Mouse (Mus musculus) hindbrain, embryonic 15.5 days (tissue): ENCODE data around the gene Aldh1b1. TPM values are rescaled to one million over a fixed set of nuclear protein-coding genes. Genes with fewer than 3 reads are reported as not detected.

Experiments used
- ATAC-seq: fragments of 200-750 bp; cut with Nextera tagmentation; 2 replicates; pipeline ENCODE4 v1.8.0; 2017; ENCODE audit warnings: low read depth, moderate number of reproducible peaks, moderate TSS enrichment; ENCODE audit not compliant: low FRiP score
- H3K27ac ChIP-seq: fragments of 300-500 bp; sonication (generic); replicated peaks from 2 replicates; pipeline ENCODE4 v1.5.1; 2015; ENCODE audit warnings: mild to moderate bottlenecking, inconsistent platforms
- H3K27me3 ChIP-seq: fragments of 300-500 bp; sonication (generic); 2 replicates; pipeline ENCODE4 v1.6.1; 2015; ENCODE audit warnings: control low read depth, inconsistent platforms
- H3K36me3 ChIP-seq: fragments of 300-500 bp; sonication (generic); 2 replicates; pipeline ENCODE4 v1.6.1; 2015; ENCODE audit warnings: control low read depth, inconsistent platforms
- H3K4me1 ChIP-seq: fragments of 300-500 bp; sonication (generic); replicated peaks from 2 replicates; pipeline ENCODE4 v1.6.1; 2015; ENCODE audit warnings: control low read depth, inconsistent platforms
- H3K4me2 ChIP-seq: fragments of 300-500 bp; sonication (generic); 2 replicates; pipeline ENCODE4 v1.6.1; 2015; ENCODE audit warnings: moderate library complexity, mild to moderate bottlenecking, inconsistent platforms
- H3K4me3 ChIP-seq: fragments of 300-500 bp; sonication (generic); 2 replicates; pipeline ENCODE4 v1.5.1; 2015; ENCODE audit warnings: mild to moderate bottlenecking, inconsistent platforms
- H3K9ac ChIP-seq: fragments of 300-500 bp; sonication (generic); 2 replicates; pipeline ENCODE4 v1.6.1; 2015; ENCODE audit warnings: inconsistent platforms
- H3K9me3 ChIP-seq: fragments of 300-500 bp; sonication (generic); 2 replicates; pipeline ENCODE4 v1.6.1; 2016; ENCODE audit warnings: control low read depth, inconsistent platforms
- WGBS: fragments of 180-500 bp; shearing (Covaris S2); methylation state at CpG from one replicate; pipeline ENCODE4 v1.1.7; 2015; 5-methylcytosine and 5-hydroxymethylcytosine counted together
- polyA plus RNA-seq: library from polyadenylated mRNA; unstranded; fragments of >200 nt; fragmentation: Nextera tagmentation; extraction: Ambion mirVana; gene quantifications from 2 replicates; pipeline ENCODE4 v1.2.1, GENCODE M21; 2015

Gene Aldh1b1
- polyA plus RNA-seq, 1 experiment from 2014 or later, result 17.9 TPM

DNA sequence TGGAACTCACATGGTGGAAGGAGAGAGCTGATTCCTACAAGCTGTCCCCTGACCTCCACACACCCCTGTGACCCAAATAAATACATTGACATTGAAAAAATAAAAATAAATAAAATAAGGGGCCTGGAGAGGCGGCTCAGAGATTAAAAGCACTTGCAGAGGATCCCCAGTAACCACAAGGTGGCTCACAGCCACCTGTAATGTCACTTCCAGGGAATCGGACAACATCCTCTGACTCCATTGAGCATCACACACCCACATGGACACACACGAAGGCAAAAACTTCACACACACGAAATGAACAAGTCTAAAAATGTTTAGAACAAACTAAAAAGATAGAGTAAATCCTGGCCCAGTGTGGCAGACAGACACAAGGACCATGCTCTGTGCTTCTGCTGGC lies 12.1 kb upstream of the Aldh1b1 start:
- no peak overlapping the region for H3K27ac ChIP-seq
- H3K9ac ChIP-seq, result no peak overlapping the region
- no peak for ATAC-seq
- H3K4me2 ChIP-seq, result no peak overlapping the region
- no peaks in the 10 kb centered on the region for H3K9me3 ChIP-seq
- no peak overlapping the region for H3K4me3 ChIP-seq
- peaks cover 17% of the 10 kb centered on the region; the same call in 1 of the 2 replicates for H3K4me1 ChIP-seq
- no peaks in the 10 kb centered on the region for H3K27me3 ChIP-seq
- 61% methylated on average over 4 of the region's 4 CpGs for WGBS
- H3K36me3 ChIP-seq, result no peaks in the 10 kb centered on the region

DNA sequence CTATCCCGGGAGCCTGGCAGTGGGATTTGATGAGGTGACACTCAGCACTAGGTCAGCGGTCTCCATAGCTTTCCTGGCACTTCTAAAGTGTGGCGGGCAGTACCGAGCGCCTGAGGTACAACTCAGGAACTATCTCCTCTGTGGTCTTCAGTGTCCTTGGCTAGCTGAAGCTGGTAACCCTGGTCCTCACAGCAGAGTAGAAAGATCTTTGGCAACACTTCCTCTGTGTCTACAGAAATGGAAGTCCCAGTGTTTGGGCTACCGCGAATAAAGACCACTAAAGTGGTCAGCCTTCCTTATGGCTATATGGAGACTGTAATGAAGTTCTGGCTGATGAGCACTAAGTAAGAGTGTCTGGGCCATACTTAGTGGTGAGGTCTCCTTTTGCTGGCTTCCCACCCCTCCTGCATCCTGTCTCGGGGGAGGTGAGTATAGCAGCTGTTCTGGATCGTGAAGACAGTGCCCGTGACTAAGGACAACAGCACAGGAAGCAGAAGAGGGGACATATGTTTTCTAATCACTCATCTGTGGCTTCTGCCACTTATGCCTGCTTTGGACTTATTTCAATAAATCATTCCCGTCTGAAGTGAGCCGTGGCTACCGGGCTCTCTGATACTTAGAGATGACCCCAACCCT lies 10.3 kb upstream of the Aldh1b1 start:
- WGBS, result 72% methylated on average over 13 of the region's 13 CpGs
- Histone ChIP-seq H3K4me1 (peaks cover 17% of the 10 kb centered on the region; the same call in 1 of the 2 replicates), H3K9ac (no peak overlapping the region), H3K27ac (no peak overlapping the region), H3K9me3 (no peaks in the 10 kb centered on the region), H3K4me3 (no peak overlapping the region), H3K4me2 (no peak overlapping the region), H3K27me3 (no peaks in the 10 kb centered on the region), H3K36me3 (no peaks in the 10 kb centered on the region)
- ATAC-seq, result no peak

DNA sequence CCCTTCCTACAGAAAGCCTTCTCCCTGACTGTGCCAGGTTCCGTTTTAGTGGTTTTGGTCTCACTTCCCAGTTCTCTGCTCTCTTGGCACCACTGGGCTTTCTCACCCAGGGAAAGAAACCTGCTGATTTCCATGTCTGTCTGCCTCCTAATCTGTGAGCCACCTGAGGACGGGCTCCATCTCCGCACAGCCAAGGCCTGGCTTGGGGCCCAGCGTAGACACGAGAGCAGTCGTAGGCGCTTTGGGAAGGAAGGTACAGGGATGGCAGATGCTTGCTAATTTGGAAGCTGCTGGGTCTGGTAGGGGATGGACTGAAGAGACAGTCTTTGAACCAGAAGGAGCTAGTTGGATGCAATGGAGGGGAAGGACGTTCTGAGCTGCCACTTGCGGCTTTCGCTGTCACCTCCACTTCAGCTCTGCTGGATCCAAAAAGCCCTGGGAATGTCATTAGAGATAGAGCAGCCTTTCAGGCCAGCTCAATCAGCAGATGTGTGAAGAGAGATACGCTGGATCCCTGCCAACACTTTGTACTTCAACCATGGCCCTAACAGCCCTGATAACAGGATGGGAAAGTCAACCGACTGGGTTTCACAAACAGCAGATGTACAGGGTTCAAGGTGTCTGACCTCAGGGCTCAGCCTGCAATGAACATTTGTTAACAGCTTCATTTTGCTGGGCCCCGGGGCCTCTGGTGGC lies 9.4 kb upstream of the Aldh1b1 start:
- Histone ChIP-seq H3K4me3 (no peak overlapping the region), H3K9me3 (no peaks in the 10 kb centered on the region), H3K36me3 (no peaks in the 10 kb centered on the region), H3K9ac (no peak overlapping the region), H3K4me2 (no peak overlapping the region), H3K4me1 (peaks cover 17% of the 10 kb centered on the region; the same call in 1 of the 2 replicates), H3K27ac (peak overlapping the region; percentile 28; the same call in 1 of the 2 replicates), H3K27me3 (no peaks in the 10 kb centered on the region)
- WGBS, result 50% methylated on average over 13 of the region's 13 CpGs
- no peak for ATAC-seq

DNA sequence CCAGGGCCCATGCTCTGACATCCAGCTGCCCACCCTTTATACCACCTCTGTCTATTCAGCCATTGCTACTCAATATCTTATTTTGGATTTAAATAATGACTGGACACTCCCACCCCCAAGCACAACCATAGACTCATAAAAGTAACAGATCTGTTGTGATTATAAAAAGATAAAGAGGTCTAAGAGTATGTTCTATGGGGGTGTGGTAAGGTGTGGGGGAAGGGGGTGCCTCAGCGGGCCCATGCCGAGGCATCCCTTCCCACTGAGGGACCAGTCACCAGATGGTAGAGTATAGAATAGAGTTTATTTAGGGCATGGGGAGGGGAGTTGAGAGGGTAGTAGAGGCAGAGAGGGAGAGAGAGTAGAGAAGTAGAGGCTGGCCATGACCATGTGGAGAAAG lies 8.8 kb upstream of the Aldh1b1 start:
- 0 out of 2 replicates have a peak overlapping the region, but pooled peaks have one; percentile 28 for H3K27ac ChIP-seq
- no peak overlapping the region for H3K4me2 ChIP-seq
- H3K4me1 ChIP-seq, result peaks cover 21% of the 10 kb centered on the region; the same call in 1 of the 2 replicates
- H3K36me3 ChIP-seq, result no peaks in the 10 kb centered on the region
- H3K4me3 ChIP-seq, result no peak overlapping the region
- no peaks in the 10 kb centered on the region for H3K9me3 ChIP-seq
- WGBS, result 77% methylated on average over 2 of the region's 2 CpGs
- ATAC-seq, result no peak
- H3K27me3 ChIP-seq, result no peaks in the 10 kb centered on the region
- no peak overlapping the region for H3K9ac ChIP-seq

DNA sequence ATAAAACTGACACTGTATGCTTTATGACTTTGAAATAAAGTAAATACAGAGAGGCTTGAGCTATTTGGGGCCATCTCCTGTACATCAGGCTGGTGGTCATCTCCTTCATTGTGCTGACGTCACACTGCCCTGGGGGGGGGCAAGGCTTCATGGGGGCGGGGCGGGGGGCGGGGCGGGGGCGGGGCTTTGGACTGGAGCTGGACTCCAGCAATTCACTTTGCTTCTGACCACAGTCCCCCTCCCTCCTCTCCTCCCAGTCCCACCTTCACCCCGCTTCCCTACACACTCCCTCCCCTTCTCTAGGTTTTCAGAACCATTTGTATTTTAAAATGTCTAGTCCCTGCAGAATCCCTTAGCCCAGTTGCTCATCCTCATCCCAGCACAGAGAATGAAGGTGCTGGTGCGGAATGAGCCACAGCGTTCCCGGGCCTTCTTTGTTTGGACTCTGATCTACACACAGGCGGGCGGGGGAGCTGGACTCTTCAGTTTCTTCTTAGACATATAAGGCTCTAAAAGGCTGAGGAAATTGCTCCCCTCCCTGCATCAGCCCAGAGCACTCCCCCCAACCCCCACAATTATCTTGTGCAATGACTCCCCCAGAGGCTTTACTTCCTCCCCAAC lies 3.5 kb upstream of the Aldh1b1 start:
- H3K27ac ChIP-seq, result peak overlapping the region; percentile 44; the same call in 1 of the 2 replicates
- WGBS, result 2% methylated on average over 12 of the region's 12 CpGs
- peak overlapping the region; percentile 31; the same call in 1 of the 2 replicates for H3K9ac ChIP-seq
- H3K27me3 ChIP-seq, result no peaks in the 10 kb centered on the region
- no peaks in the 10 kb centered on the region for H3K9me3 ChIP-seq
- peak; percentile 49 for ATAC-seq
- H3K4me2 ChIP-seq, result peak overlapping the region; percentile 57
- peak overlapping the region; percentile 24 for H3K4me3 ChIP-seq
- H3K36me3 ChIP-seq, result no peaks in the 10 kb centered on the region
- peaks cover 17% of the 10 kb centered on the region for H3K4me1 ChIP-seq

DNA sequence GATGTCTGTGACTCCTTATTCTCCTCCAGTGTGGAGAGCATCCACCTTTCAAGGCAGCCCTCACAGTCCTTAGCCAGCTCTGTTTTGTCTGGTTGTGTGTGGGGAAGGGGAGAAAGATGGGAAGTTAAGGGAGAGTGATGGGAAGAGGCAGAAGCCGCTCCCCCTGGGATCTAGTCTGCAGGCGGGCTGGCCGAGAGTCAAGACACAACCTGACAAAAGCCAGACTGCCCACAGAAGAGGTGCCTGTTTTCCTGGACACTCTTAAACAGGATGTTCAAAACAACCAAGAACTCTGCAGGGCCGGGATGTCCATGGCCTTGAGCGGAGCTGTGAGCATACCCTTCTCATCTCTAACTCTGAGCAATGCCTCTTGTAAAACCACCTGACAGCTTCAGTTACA lies 2.1 kb upstream of the Aldh1b1 start:
- WGBS, result 73% methylated on average over 5 of the region's 5 CpGs
- Histone ChIP-seq H3K4me2 (no peak overlapping the region), H3K9me3 (no peaks in the 10 kb centered on the region), H3K27me3 (no peaks in the 10 kb centered on the region), H3K4me1 (peaks cover 22% of the 10 kb centered on the region), H3K4me3 (no peak overlapping the region), H3K36me3 (no peaks in the 10 kb centered on the region), H3K9ac (no peak overlapping the region), H3K27ac (no peak overlapping the region)
- ATAC-seq, result no peak

DNA sequence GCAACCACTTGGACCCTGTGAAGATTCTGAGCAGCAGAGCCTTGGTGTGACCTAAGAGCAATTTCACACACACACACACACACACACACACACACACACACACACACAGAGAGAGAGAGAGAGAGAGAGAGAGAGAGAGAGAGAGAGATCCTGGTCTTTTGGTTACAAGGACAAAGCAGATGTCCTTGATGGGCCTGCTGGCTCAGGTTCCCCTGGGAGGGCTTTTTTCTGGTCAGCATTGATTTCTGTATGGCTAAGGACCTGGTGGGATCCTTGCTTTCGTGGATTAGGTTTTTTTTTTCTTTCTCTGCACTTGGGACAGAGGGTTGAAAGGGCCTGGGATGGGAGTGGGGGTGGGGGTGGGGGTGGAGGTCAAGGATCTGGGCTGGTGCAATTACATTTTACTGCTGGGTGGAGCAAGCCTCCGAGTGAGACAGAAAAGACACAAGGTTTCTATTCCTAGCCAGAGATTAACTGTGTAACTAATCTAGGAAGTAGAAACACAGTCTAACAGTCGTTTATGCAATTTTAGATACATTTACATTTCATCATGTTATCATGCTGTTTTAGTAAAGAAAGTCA lies 1.2 kb downstream of the Aldh1b1 start:
- Histone ChIP-seq H3K9me3 (no peaks in the 10 kb centered on the region), H3K4me1 (peaks cover 18% of the 10 kb centered on the region), H3K4me3 (no peak overlapping the region), H3K9ac (no peak overlapping the region), H3K4me2 (peak overlapping the region; percentile 87; the same call in 1 of the 2 replicates), H3K36me3 (peaks cover 6% of the 10 kb centered on the region; the same call in 1 of the 2 replicates), H3K27me3 (no peaks in the 10 kb centered on the region), H3K27ac (no peak overlapping the region)
- WGBS, result 36% methylated on average over 3 of the region's 3 CpGs
- no peak for ATAC-seq

DNA sequence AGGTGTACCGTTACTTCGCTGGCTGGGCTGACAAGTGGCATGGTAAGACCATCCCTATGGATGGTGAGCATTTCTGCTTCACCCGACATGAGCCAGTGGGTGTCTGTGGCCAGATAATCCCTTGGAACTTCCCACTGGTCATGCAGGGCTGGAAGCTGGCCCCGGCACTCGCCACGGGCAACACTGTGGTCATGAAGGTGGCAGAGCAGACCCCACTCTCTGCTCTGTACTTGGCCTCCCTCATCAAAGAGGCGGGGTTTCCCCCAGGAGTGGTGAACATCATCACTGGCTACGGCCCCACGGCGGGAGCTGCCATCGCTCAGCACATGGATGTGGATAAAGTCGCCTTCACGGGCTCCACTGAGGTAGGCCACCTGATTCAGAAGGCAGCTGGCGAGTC lies 4.1 kb downstream of the Aldh1b1 start:
- Histone ChIP-seq H3K9ac (no peak overlapping the region), H3K36me3 (peaks cover 6% of the 10 kb centered on the region; the same call in 1 of the 2 replicates), H3K9me3 (no peaks in the 10 kb centered on the region), H3K27ac (no peak overlapping the region), H3K4me1 (peaks cover 15% of the 10 kb centered on the region), H3K27me3 (no peaks in the 10 kb centered on the region), H3K4me3 (no peak overlapping the region), H3K4me2 (no peak overlapping the region)
- no peak for ATAC-seq
- 87% methylated on average over 14 of the region's 14 CpGs for WGBS

DNA sequence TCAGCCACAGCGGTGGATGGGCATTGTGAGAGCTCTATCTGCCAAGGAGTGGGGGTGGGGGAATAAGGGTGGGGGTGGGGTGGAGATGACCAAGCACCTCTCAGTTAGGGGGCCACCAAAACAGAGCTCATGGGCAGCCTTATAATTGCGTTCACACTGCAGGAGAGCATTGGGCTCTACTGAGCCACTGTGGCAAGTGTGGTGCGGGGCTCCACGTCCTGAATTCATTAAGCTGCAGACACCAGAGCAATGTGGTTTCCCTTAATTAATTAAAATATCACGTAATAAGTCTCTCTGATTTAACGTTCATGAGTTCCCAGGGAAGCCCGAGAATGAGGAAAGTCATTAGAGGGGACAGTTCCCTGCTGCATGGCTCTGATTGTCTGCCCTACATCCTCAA lies 9.2 kb downstream of the Aldh1b1 start:
- WGBS, result 28% methylated on average over 7 of the region's 7 CpGs
- Histone ChIP-seq H3K4me1 (0 out of 2 replicates have a peak, but pooled peaks cover 9% of the 10 kb centered on the region), H3K9ac (no peak overlapping the region), H3K4me2 (no peak overlapping the region), H3K4me3 (no peak overlapping the region), H3K9me3 (no peaks in the 10 kb centered on the region), H3K36me3 (peaks cover under 1% of the 10 kb centered on the region; the same call in 1 of the 2 replicates), H3K27me3 (no peaks in the 10 kb centered on the region), H3K27ac (0 out of 2 replicates have a peak overlapping the region, but pooled peaks have one; percentile 12)
- ATAC-seq, result peak; percentile 56

DNA sequence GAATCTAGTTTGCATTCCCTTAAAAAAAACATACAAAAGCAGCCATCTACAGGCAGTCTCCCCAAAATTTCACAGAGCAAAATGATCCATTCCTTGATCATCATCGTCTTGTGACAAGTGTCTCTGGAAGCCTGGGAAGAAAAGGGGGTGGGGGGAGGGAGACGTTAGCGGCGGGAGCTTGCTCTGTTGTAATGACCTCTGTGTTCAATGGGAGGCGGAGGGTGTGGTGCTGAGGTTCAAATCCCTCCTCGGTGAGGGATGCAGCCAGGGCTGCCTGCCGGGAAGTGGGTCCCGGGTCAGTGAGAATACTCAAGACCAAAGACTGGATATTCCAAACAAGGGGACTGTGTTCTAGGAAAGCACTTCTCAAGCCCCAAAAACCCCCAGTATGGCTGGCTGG lies 12.4 kb downstream of the Aldh1b1 start:
- Histone ChIP-seq H3K4me1 (peaks cover 14% of the 10 kb centered on the region; the same call in 1 of the 2 replicates), H3K27me3 (no peaks in the 10 kb centered on the region), H3K4me2 (no peak overlapping the region), H3K36me3 (no peaks in the 10 kb centered on the region; the same call in 1 of the 2 replicates), H3K9me3 (no peaks in the 10 kb centered on the region), H3K9ac (no peak overlapping the region), H3K27ac (no peak overlapping the region), H3K4me3 (no peak overlapping the region)
- 9% methylated on average over 8 of the region's 8 CpGs for WGBS
- ATAC-seq, result no peak

DNA sequence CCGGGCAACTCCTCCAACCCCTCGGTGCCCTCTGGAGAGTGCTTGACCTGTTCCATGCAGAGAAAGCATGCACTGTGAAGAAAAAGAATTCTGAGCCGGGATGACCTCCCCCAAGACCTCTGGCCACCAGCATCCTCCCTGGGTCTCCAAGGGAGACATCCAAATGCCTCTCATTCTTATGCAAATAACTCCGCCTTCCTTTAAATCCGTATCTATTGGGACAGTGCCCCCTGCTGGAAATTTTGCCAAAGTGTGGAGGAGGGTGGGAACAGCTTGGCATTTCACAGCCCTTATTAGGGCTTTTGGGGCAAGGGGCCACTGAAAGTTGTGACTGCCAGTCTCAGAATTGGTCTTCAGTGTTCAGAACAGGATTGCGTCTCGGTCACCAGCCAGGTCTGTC lies 16.7 kb downstream of the Aldh1b1 start:
- Histone ChIP-seq H3K9me3 (no peaks in the 10 kb centered on the region), H3K9ac (no peak overlapping the region), H3K27me3 (no peaks in the 10 kb centered on the region), H3K36me3 (no peaks in the 10 kb centered on the region; the same call in 1 of the 2 replicates), H3K4me3 (no peak overlapping the region), H3K4me2 (no peak overlapping the region), H3K27ac (no peak overlapping the region), H3K4me1 (peaks cover 32% of the 10 kb centered on the region)
- 17% methylated on average over 7 of the region's 7 CpGs for WGBS
- no peak for ATAC-seq
